Mouse (Mus musculus) macrophage (primary cell): Measurements from ENCODE around the gene Colgalt2. TPM values are rescaled to one million over a fixed set of nuclear protein-coding genes. Genes with fewer than 3 reads are reported as not detected.

Source experiments
- H3K27ac ChIP-seq: fragments of 350-480 bp; formaldehyde crosslinking; 2 replicates; pipeline ENCODE4 v1.9.0; 2021
- H3K36me3 ChIP-seq: fragments of 350-480 bp; formaldehyde crosslinking; 2 replicates; pipeline ENCODE4 v1.9.0; 2021; ENCODE audit errors: inconsistent target
- H3K4me3 ChIP-seq: fragments of 350-480 bp; formaldehyde crosslinking; 2 replicates; pipeline ENCODE4 v1.9.0; 2021; ENCODE audit errors: inconsistent target
- H3K79me2 ChIP-seq: fragments of 350-480 bp; formaldehyde crosslinking; 2 replicates; pipeline ENCODE4 v1.9.0; 2021; ENCODE audit errors: inconsistent target
- WGBS: methylation state at CpG from one replicate; pipeline ENCODE4 v1.1.7; 2026; ENCODE audit warnings: inconsistent platforms; ENCODE audit not compliant: missing documents; 5-methylcytosine and 5-hydroxymethylcytosine counted together
- polyA plus RNA-seq: library from polyadenylated mRNA; stranded (reverse); fragments of 250-400 nt; gene quantifications from 3 replicates; pipeline ENCODE4 v1.2.4, GENCODE M21; 2018; ENCODE audit warnings: inconsistent platforms

Colgalt2 gene
- polyA plus RNA-seq, 1 experiment from 2014 or later: not detected

- Histone ChIP-seq H3K27ac (no peak overlapping the region), H3K36me3 (no peaks in the 10 kb centered on the region), H3K4me3 (no peak overlapping the region), H3K79me2 (no peaks in the 10 kb centered on the region)
- 100% methylated on average over 1 of the region's 1 CpGs for WGBS
Observed at GRCm38 (mm10) chr1:152492258-152492657, 92.6 kb downstream of the Colgalt2 start.

DNA sequence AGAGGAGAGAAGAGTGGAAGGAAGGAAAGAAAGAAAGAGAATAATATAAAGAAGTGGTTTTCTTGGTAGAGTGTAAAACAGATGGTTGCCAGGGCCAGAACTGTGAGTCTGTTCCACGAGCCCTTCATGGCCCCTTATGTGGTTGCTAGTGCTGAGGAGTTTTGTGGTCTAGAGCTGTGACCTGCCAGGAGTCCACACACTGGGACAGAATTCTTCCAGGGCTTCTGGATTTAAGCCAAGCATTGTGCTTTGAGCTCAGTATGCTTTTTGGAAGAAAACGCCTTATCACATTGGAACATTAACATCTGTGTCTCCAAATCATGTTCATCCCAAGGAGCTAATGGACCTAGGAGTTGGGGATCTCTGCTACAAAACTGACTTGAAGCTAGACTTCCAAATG is 97.2 kb downstream of the Colgalt2 start:
- no peak overlapping the region for H3K4me3 ChIP-seq
- WGBS: 61% methylated on average over 2 of the region's 2 CpGs
- H3K36me3 ChIP-seq: no peaks in the 10 kb centered on the region

GRCm38 (mm10) chr1:152497581-152497980 is 98.0 kb downstream of the Colgalt2 start:
- Histone ChIP-seq H3K4me3 (no peak overlapping the region), H3K79me2 (no peaks in the 10 kb centered on the region), H3K36me3 (no peaks in the 10 kb centered on the region), H3K27ac (no peak overlapping the region)
- 68% methylated on average over 11 of the region's 11 CpGs for WGBS

More for the DNA sequence above, 97.2 kb downstream of the Colgalt2 start:
- no peaks in the 10 kb centered on the region for H3K79me2 ChIP-seq
- H3K27ac ChIP-seq: no peak overlapping the region

DNA sequence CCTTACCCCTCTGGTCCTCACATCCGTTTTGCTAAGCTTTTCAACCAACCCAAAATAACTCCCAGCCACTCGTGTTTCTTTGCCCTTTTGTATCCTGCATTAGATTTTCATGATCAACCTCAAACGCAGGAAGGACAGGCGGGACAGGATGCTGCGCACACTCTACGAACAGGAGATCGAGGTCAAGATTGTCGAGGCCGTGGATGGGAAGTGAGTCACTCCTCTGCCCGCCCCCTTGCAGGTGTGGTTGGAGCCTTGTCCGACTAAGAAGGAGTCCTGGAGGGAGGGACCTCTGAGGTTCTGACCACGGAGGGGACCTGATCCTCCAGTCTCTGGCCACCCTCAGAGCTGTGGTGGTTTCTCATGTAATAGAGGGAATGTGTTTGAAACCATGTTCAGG is 100.2 kb downstream of the Colgalt2 start:
- Histone ChIP-seq H3K79me2 (no peaks in the 10 kb centered on the region), H3K36me3 (no peaks in the 10 kb centered on the region), H3K27ac (no peak overlapping the region), H3K4me3 (no peak overlapping the region)
- WGBS: 39% methylated on average over 12 of the region's 12 CpGs

DNA sequence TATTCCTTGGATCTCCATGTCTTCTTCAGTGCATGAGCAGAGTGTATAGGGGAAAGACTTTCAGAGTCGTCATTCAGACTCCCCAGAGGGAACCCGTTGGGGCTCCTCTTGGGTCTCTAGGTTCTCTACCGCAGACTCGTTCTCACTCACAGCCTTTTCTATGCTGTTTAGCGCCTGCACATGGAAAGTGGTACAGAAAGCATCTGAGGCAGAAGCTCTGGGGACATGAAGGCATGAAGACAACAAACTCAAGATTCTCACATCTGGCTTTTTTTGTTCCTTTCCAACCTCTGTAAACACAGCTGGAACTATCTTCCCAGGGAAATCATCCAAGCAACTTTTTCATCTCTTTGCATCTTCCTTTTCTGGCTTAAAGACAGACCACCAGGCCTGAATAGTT is 106.5 kb downstream of the Colgalt2 start:
- H3K4me3 ChIP-seq: no peak overlapping the region
- WGBS: 97% methylated on average over 5 of the region's 5 CpGs
- H3K27ac ChIP-seq: no peak overlapping the region
- H3K36me3 ChIP-seq: no peaks in the 10 kb centered on the region
- no peaks in the 10 kb centered on the region for H3K79me2 ChIP-seq

DNA sequence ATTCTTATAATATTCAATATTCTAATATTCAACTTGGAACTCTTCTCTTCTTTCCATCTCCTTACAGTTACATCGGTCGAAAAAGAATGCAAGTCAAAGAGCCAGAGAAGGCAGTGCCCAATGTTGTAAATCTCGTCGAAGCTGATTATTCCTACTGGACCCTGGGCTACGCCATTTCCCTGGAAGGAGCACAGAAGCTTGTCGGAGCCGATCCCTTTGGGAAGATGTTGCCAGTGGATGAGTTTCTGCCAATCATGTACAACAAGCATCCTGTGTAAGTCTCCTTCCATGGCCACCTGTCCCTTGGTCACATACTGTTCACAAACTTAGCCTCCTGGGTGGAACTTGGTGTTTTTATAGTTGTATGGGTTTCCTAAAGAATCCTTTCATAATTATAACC is 107.1 kb downstream of the Colgalt2 start:
- Histone ChIP-seq H3K79me2 (no peaks in the 10 kb centered on the region), H3K4me3 (no peak overlapping the region), H3K27ac (no peak overlapping the region), H3K36me3 (no peaks in the 10 kb centered on the region)
- 94% methylated on average over 7 of the region's 7 CpGs for WGBS

- Histone ChIP-seq H3K79me2 (no peaks in the 10 kb centered on the region), H3K27ac (no peak overlapping the region), H3K36me3 (no peaks in the 10 kb centered on the region), H3K4me3 (no peak overlapping the region)
- 90% methylated on average over 11 of the region's 11 CpGs for WGBS
Observed at GRCm38 (mm10) chr1:152508481-152509220, 109.0 kb downstream of the Colgalt2 start.

DNA sequence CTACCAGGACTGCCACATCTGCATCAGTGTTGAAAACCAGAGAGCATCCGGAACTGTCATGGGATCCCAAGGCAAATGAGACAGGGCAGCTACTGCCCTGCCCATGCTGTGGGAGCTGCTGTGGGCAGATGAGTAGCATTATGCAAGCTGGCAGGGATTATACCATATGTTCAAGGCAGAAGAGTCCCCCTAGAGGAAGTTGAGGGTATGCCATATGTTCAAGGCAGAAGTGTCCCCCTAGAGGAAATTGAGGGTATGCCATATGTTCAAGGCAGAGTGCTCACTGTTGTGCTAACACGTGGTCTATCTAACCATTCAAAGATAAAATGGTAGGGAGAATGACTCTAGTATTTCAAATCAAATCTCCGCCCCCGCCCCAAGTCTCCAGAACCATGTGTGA is 111.6 kb downstream of the Colgalt2 start:
- peaks cover 6% of the 10 kb centered on the region; the same call in 1 of the 2 replicates for H3K36me3 ChIP-seq
- no peak overlapping the region for H3K27ac ChIP-seq
- H3K79me2 ChIP-seq: no peaks in the 10 kb centered on the region
- no peak overlapping the region for H3K4me3 ChIP-seq
- 77% methylated on average over 4 of the region's 4 CpGs for WGBS

- no peak overlapping the region for H3K27ac ChIP-seq
- H3K36me3 ChIP-seq: peaks cover 23% of the 10 kb centered on the region
- no peak overlapping the region for H3K4me3 ChIP-seq
- H3K79me2 ChIP-seq: no peaks in the 10 kb centered on the region
- 92% methylated on average over 4 of the region's 4 CpGs for WGBS
Observed at GRCm38 (mm10) chr1:152514256-152514655, 114.6 kb downstream of the Colgalt2 start.

GRCm38 (mm10) chr1:152517057-152517570 is 117.5 kb downstream of the Colgalt2 start:
- Histone ChIP-seq H3K79me2 (no peaks in the 10 kb centered on the region), H3K27ac (no peak overlapping the region), H3K4me3 (no peak overlapping the region), H3K36me3 (peaks cover 47% of the 10 kb centered on the region)
- 88% methylated on average over 4 of the region's 4 CpGs for WGBS

DNA sequence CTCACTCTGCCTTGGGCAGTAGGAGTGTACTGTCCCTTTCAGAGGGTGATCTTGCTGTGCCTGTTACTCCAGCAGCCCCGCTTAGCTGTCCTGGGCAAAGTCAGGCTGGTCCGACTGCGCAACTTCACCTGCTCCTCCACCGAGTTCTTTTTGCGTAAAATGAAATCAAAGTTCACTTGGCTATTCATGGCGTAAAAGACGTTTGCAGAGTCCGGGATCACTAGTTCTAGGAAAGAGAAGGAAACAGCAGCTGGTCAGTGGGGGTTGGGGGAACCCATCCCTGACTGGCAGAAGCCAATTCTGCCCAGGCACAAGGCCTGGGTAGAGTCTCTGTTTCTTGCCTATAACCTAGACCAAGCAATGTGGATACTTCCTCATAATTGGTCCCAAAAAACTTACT is 119.3 kb downstream of the Colgalt2 start:
- Histone ChIP-seq H3K36me3 (peaks cover 62% of the 10 kb centered on the region), H3K4me3 (no peak overlapping the region), H3K27ac (no peak overlapping the region), H3K79me2 (no peaks in the 10 kb centered on the region)
- WGBS: 92% methylated on average over 8 of the region's 8 CpGs

DNA sequence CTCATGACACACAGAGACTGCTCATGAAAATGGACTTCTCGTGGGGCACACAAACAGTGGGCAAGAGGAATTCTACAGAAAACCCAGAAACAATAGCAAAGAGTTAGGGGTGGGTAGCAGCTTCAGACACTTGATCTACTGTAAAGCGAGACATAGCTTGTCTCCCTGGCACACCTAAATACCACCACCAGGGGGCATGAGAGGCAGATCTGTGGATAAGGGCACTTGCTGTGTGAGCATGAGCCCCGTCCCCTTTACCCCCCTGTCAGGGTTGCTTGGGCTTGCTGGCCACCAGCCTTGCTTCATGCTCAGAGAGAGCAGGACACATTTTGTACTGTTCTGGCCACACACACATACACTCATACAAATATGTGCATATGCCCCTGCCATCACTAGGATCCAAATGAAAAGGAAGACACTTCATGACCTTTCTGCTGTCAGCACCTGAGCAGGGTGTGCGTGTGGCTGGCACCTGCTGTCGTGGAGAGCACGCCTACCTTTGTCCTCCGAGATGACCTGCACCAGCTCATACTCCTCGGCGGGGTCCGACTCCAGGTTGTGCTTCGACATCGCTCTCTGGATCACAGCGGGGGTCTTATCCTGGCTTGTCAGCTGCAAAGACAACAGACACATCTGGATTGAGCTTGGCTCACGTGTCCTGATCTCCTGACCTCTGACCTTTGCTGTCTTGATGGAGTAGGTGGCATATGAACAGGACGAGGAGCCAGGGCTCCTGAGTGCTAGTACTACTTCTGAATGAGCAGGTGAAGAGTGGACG is 121.4 kb downstream of the Colgalt2 start:
- peaks cover 62% of the 10 kb centered on the region for H3K36me3 ChIP-seq
- no peak overlapping the region for H3K4me3 ChIP-seq
- 91% methylated on average over 16 of the region's 16 CpGs for WGBS
- no peak overlapping the region for H3K27ac ChIP-seq
- no peaks in the 10 kb centered on the region for H3K79me2 ChIP-seq

- whole genome bisulfite sequencing: 82% methylated on average over 1 of the region's 3 CpGs
- Histone ChIP-seq H3K36me3 (peaks cover 60% of the 10 kb centered on the region), H3K4me3 (no peak overlapping the region), H3K79me2 (no peaks in the 10 kb centered on the region), H3K27ac (no peak overlapping the region)
Observed at GRCm38 (mm10) chr1:152522226-152522625, 122.6 kb downstream of the Colgalt2 start.

DNA sequence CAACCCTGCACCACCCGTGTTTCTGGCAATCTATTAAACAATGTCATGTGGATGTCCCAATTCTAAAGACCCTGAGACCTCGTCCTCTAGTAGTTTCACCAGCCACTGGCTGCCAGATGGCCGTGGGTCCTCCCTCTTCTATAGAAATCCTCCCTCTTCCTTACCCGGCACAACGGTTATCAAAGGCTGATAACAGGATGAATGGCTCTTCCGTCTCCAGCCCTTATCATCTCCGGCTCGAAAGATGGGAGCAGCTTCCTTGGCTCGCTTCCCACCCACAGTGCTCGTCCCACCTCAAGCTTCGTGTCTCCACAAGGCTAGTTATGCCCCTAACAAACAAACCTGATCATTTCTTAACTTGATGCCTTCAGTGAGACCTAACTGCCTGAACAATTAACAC is 123.7 kb downstream of the Colgalt2 start:
- peaks cover 64% of the 10 kb centered on the region for H3K36me3 ChIP-seq
- no peak overlapping the region for H3K27ac ChIP-seq
- no peaks in the 10 kb centered on the region for H3K79me2 ChIP-seq
- no peak overlapping the region for H3K4me3 ChIP-seq
- 95% methylated on average over 11 of the region's 11 CpGs for WGBS
